In genomic region chr16:52417146-52417545, GRCm38 (mm10) we compare ENCODE assay signal across 28 mouse cellular contexts. TPM values are rescaled to one million over a fixed set of nuclear protein-coding genes. Genes with fewer than 3 reads are reported as not detected.
DNase-seq lines count a peak whose midpoint lies in the region; ATAC-seq and TF ChIP-seq lines count a peak whose summit lies in the region.
"Had no signal": no experiment of that assay in that cellular context is flagged by ENCODE, and none has a peak within 500 bp of the region (broad histone marks: within the 10 kb centered on the region; RNA-seq: fewer than 3 reads in every experiment).

No protein-coding gene starts in this region.

- H3K4me1 ChIP-seq in spleen, adult 2 months (ENCODE audit: control insufficient read depth, insufficient read depth, insufficient read length) = peaks cover 8% of the 10 kb centered on the region; the same call in 1 of the 2 replicates
- peaks cover 0 to 8% of the 10 kb centered on the region in 2 experiments; a peak in 2 of 4 replicates for H3K4me1 ChIP-seq in MEL (ENCODE audit: control insufficient read depth in 1 of 2, insufficient read depth in 2 of 2, low read length in 2 of 2)
- H3K4me1 ChIP-seq: embryonic facial prominence, embryonic 12.5 days; limb, embryonic 10.5 days; limb, embryonic 15.5 days had no signal

- no peak overlapping the region for H3K4me3 ChIP-seq in spleen, adult 2 months (ENCODE audit: extremely low read depth, insufficient read depth, insufficient read length)
- H3K4me3 ChIP-seq in MEL (ENCODE audit: control insufficient read depth in 1 of 2, insufficient read depth in 1 of 2, low read depth in 2 of 2, low read length in 2 of 2) = 0 out of 4 replicates have a peak overlapping the region, but pooled peaks of 1 of the 2 experiments have one; percentile 15
- H3K4me3 ChIP-seq: embryonic facial prominence, embryonic 12.5 days; limb, embryonic 10.5 days; limb, embryonic 15.5 days; liver, embryonic 15.5 days had no signal

- ATAC-seq in hematopoietic stem cell, adult 5-6 weeks (replicated peaks in 1 of 2; ENCODE audit: insufficient read depth in 1 of 2, low FRiP score in 2 of 2, low TSS enrichment in 1 of 2, low read depth in 1 of 2, poor library complexity in 2 of 2, severe bottlenecking in 2 of 2) = peak; percentile 33 to 57; a peak in 3 of 4 replicates
- ATAC-seq: forebrain, embryonic 16.5 days; intestine, postnatal 0 days had no signal

- H3K79me2 ChIP-seq in MEL (ENCODE audit: control insufficient read depth, insufficient read depth, low read length, poor library complexity) = no peaks in the 10 kb centered on the region

- peak; percentile 11 to 37 for DNase-seq in spleen, adult 2 months (ENCODE audit: low read depth in 1 of 2, low spot score in 2 of 2)
- DNase-seq in spleen, adult 12 weeks (ENCODE audit: low spot score) = no peak
- peak; percentile 3 for DNase-seq in MEL (ENCODE audit: low read depth, low spot score)
- DNase-seq in splenic B cell, adult 2 months (ENCODE audit: low read depth, low spot score) = peak; percentile 78
- DNase-seq in heart, adult 18-20 months = no peak
- no peak for DNase-seq in thymus, postnatal 10 days (ENCODE audit: low spot score in 2 of 2)
- no peak for DNase-seq in cerebellum, adult 18-20 months
- DNase-seq: adrenal gland, postnatal 36 days; cerebellum, adult 8-10 months; cerebellum, postnatal 25 days; embryo, embryonic 11 days; gastrocnemius, postnatal 10 days; heart, postnatal 4 days; kidney, adult 9 months; kidney, postnatal 10 days; lung, embryonic 14.5 days; midbrain, embryonic 14.5 days; right cerebral cortex, postnatal 25 days; thymus, postnatal 25 days had no signal

- no peak overlapping the region for H3K9ac ChIP-seq in MEL (ENCODE audit: control insufficient read depth, low read depth, low read length, poor library complexity, severe bottlenecking)
- H3K9ac ChIP-seq: embryonic facial prominence, embryonic 12.5 days; hindbrain, embryonic 14.5 days; limb, embryonic 15.5 days; liver, embryonic 15.5 days; lung, embryonic 14.5 days had no signal

- no peak overlapping the region for H3K27ac ChIP-seq in spleen, adult 2 months (ENCODE audit: insufficient read depth, low read length)
- no peak overlapping the region for H3K27ac ChIP-seq in MEL (ENCODE audit: control insufficient read depth, low read depth, low read length)
- H3K27ac ChIP-seq: embryonic facial prominence, embryonic 12.5 days; hindbrain, embryonic 14.5 days; limb, embryonic 10.5 days; limb, embryonic 15.5 days; liver, embryonic 15.5 days had no signal

- no peak for TF ChIP-seq RAD21 in MEL (IDR thresholded peaks at IDR 0.05; ENCODE audit: low read depth, low read length)

- H3K9me3 ChIP-seq in MEL (replicated peaks; ENCODE audit: insufficient read depth, low read length) = no peaks in the 10 kb centered on the region
- H3K9me3 ChIP-seq: embryonic facial prominence, embryonic 12.5 days; limb, embryonic 10.5 days; limb, embryonic 15.5 days; liver, embryonic 15.5 days had no signal

- H3K36me3 ChIP-seq in spleen, adult 2 months (ENCODE audit: control insufficient read depth, insufficient read depth, low read length) = no peaks in the 10 kb centered on the region
- H3K36me3 ChIP-seq in MEL (ENCODE audit: control insufficient read depth in 1 of 2, insufficient read depth in 2 of 2, low read length in 2 of 2) = peaks cover 0 to 3% of the 10 kb centered on the region in 2 experiments; a peak in 2 of 4 replicates
- H3K36me3 ChIP-seq in splenic B cell, adult 2 months (ENCODE audit: control insufficient read depth, insufficient read depth, low read length, poor library complexity, severe bottlenecking) = no peaks in the 10 kb centered on the region
- H3K36me3 ChIP-seq: embryonic facial prominence, embryonic 12.5 days; G1E; limb, embryonic 10.5 days; limb, embryonic 15.5 days; liver, embryonic 15.5 days had no signal

- no peak for TF ChIP-seq EP300 in MEL (IDR thresholded peaks at IDR 0.05; ENCODE audit: low read depth in 1 of 2, low read length in 2 of 2)

- no peak for TF ChIP-seq CTCF in spleen, adult 2 months (IDR thresholded peaks at IDR 0.05; ENCODE audit: extremely low read depth, insufficient read depth, insufficient read length, insufficient replicate concordance)
- no peak for TF ChIP-seq CTCF in MEL (IDR thresholded peaks at IDR 0.05 in 2 of 3, conservative IDR thresholded peaks at IDR 0.05 in 1 of 3; ENCODE audit: control insufficient read depth in 1 of 3, insufficient read depth in 1 of 3, low read depth in 2 of 3, low read length in 3 of 3, poor library complexity in 1 of 3, severe bottlenecking in 1 of 3)

- H3K27me3 ChIP-seq in spleen, adult 2 months (ENCODE audit: control insufficient read depth, insufficient read depth, low read length) = no peaks in the 10 kb centered on the region
- H3K27me3 ChIP-seq in MEL (ENCODE audit: control insufficient read depth in 1 of 2, insufficient read depth in 2 of 2, low read length in 2 of 2) = no peaks in the 10 kb centered on the region
- no peaks in the 10 kb centered on the region for H3K27me3 ChIP-seq in splenic B cell, adult 2 months (ENCODE audit: control insufficient read depth, insufficient read depth, low read length, poor library complexity, severe bottlenecking)
- H3K27me3 ChIP-seq: embryonic facial prominence, embryonic 12.5 days; limb, embryonic 15.5 days; liver, embryonic 15.5 days had no signal

- no peak for TF ChIP-seq POLR2A in spleen, adult 2 months (IDR thresholded peaks at IDR 0.05; ENCODE audit: low read depth, low read length)
- no peak for TF ChIP-seq POLR2A in MEL (IDR thresholded peaks at IDR 0.05; ENCODE audit: control insufficient read depth in 1 of 2, insufficient read depth in 1 of 2, low read depth in 1 of 2, low read length in 2 of 2, poor library complexity in 1 of 2)

- WGBS in spleen, adult 2 months = 29% methylated on average over 7 of the region's 7 CpGs

TF ChIP-seq in MEL, 35 proteins besides CTCF, POLR2A, EP300 and RAD21:
- TF ChIP-seq ZNF384 (IDR thresholded peaks at IDR 0.05; ENCODE audit: low read depth, low read length) (peak; percentile 62), TBP (IDR thresholded peaks at IDR 0.05; ENCODE audit: low read depth, low read length) (no peak), NRF1 (IDR thresholded peaks at IDR 0.05; ENCODE audit: insufficient read depth, low read depth, low read length, poor library complexity, severe bottlenecking) (no peak)

RNA-seq across cellular contexts. Expression of gene Alcam, which starts 36.7 kb away (rescaled TPM):
- polyA plus RNA-seq in spleen, adult 2 months (2012; rRNA removed) = 2.8 and 4.2 TPM in 2 replicates
- not detected in 2 replicates for total RNA-seq in MEL (2012; rRNA removed)
- polyA plus RNA-seq in MEL (2012; ENCODE audit: insufficient read depth in 1 of 2, insufficient read length in 2 of 2, low read depth in 1 of 2, low replicate concordance in 2 of 2, missing spikeins in 1 of 2) = not detected
- total RNA-seq in hematopoietic stem cell, adult 5-6 weeks (2017) = 47.7 and 96.1 TPM in 2 replicates
- 1 to 10 TPM; 2.3 to 3.5 TPM for total RNA-seq in heart, adult 18-20 months (2021)
- polyA plus RNA-seq: G1E had no signal

Comparison
In these comparisons a context has a peak if more than half of its experiments do, and no peak if none do; other contexts are left out.
1. DNase-seq: peak in spleen, adult 2 months (2 of 2), MEL (single experiment) and splenic B cell, adult 2 months (single experiment); none in spleen, adult 12 weeks (single experiment), heart, adult 18-20 months (0 of 2), thymus, postnatal 10 days (0 of 2) and cerebellum, adult 18-20 months (0 of 2).
2. RNA of gene Alcam, which starts 36.7 kb away (total RNA-seq): 47.7 to 96.1 TPM in hematopoietic stem cell, adult 5-6 weeks; 2.3 to 3.5 TPM in heart, adult 18-20 months and not detected in MEL; every median in the first group is over 10 times any median in the second.